Mouse (Mus musculus) MEL (cell line): ENCODE results near the gene Eogt. TPM values are rescaled to one million over a fixed set of nuclear protein-coding genes. Genes with fewer than 3 reads are reported as not detected.

ENCODE experiments used
- DNase-seq: peaks from one replicate; pipeline ENCODE4 v3.0.0; 2011; ENCODE audit warnings: low read depth, low spot score
- H3K27ac ChIP-seq: 2 replicates; pipeline ENCODE4 v1.5.1; 2012; ENCODE audit warnings: low read depth, mild to moderate bottlenecking, control low read depth, low read length, moderate library complexity; ENCODE audit not compliant: control insufficient read depth
- H3K27me3 ChIP-seq, 2 experiments: fragments of 150-350 bp in 1 of 2; sonication (generic) in 1 of 2; 2 replicates each; pipeline ENCODE4 v1.6.1; 2012; ENCODE audit warnings: low read length in 2 of 2, mild to moderate bottlenecking in 2 of 2, improper control_type of control experiment in 1 of 2, moderate library complexity in 1 of 2; ENCODE audit not compliant: insufficient read depth in 2 of 2, control insufficient read depth in 1 of 2
- H3K36me3 ChIP-seq, 2 experiments: 2 replicates each; pipeline ENCODE4 v1.6.1; 2012 to 2014; ENCODE audit warnings: low read length in 2 of 2, improper control_type of control experiment in 1 of 2, inconsistent platforms in 1 of 2, mild to moderate bottlenecking in 1 of 2; ENCODE audit not compliant: insufficient read depth in 2 of 2, control insufficient read depth in 1 of 2
- H3K4me1 ChIP-seq, 2 experiments: fragments of 150-350 bp in 1 of 2; sonication (generic) in 1 of 2; 2 replicates each; pipeline ENCODE4 v1.6.1; 2012; ENCODE audit warnings: low read length in 2 of 2, improper control_type of control experiment in 1 of 2, mild to moderate bottlenecking in 1 of 2; ENCODE audit not compliant: insufficient read depth in 2 of 2, control insufficient read depth in 1 of 2
- H3K4me3 ChIP-seq, 2 experiments: fragments of 150-350 bp in 1 of 2; sonication (generic) in 1 of 2; 2 replicates each; pipeline ENCODE4 v1.5.1; 2012; ENCODE audit warnings: low read depth in 2 of 2, low read length in 2 of 2, mild to moderate bottlenecking in 2 of 2, moderate library complexity in 2 of 2, control low read depth in 1 of 2, improper control_type of control experiment in 1 of 2; ENCODE audit not compliant: control insufficient read depth in 1 of 2, insufficient read depth in 1 of 2
- H3K79me2 ChIP-seq: 2 replicates; pipeline ENCODE4 v1.6.1; 2012; ENCODE audit warnings: mild to moderate bottlenecking, low read length, moderate library complexity; ENCODE audit not compliant: control insufficient read depth, poor library complexity, insufficient read depth
- H3K9ac ChIP-seq: 2 replicates; pipeline ENCODE4 v1.6.1; 2012; ENCODE audit warnings: low read depth, mild to moderate bottlenecking, control low read depth, low read length, moderate library complexity; ENCODE audit not compliant: control insufficient read depth, poor library complexity, severe bottlenecking
- H3K9me3 ChIP-seq: fragments of 150-350 bp; sonication (generic); replicated peaks from 2 replicates; pipeline ENCODE4 v1.6.1; 2012; ENCODE audit warnings: mild to moderate bottlenecking, low read length, improper control_type of control experiment, moderate library complexity; ENCODE audit not compliant: insufficient read depth
- BHLHE40 ChIP-seq: IDR thresholded peaks from 2 replicates; pipeline ENCODE4 v1.6.1; 2012; ENCODE audit warnings: low read depth, mild to moderate bottlenecking, inconsistent platforms, low read length, improper control_type of control experiment, borderline replicate concordance
- CHD1 ChIP-seq: IDR thresholded peaks from 2 replicates; pipeline ENCODE4 v1.6.1; 2012; ENCODE audit warnings: low read depth, mild to moderate bottlenecking, inconsistent platforms, low read length, improper control_type of control experiment
- CHD2 ChIP-seq: IDR thresholded peaks from 2 replicates; pipeline ENCODE4 v1.6.1; 2011; ENCODE audit warnings: low read length, improper control_type of control experiment
- CTCF ChIP-seq, 3 experiments: IDR thresholded peaks in 2 of 3; conservative IDR thresholded peaks in 1 of 3; 2 replicates each; pipeline ENCODE4 v1.5.1; 2011 to 2012; ENCODE audit warnings: low read length in 3 of 3, low read depth in 2 of 3, mild to moderate bottlenecking in 2 of 3, improper control_type of control experiment in 1 of 3, inconsistent platforms in 1 of 3, mixed read lengths in 1 of 3, moderate library complexity in 1 of 3; ENCODE audit not compliant: control insufficient read depth in 1 of 3, insufficient read depth in 1 of 3, poor library complexity in 1 of 3, severe bottlenecking in 1 of 3
- E2F4 ChIP-seq: IDR thresholded peaks from 2 replicates; pipeline ENCODE4 v1.6.1; 2011; ENCODE audit warnings: low read depth, low read length, improper control_type of control experiment, borderline replicate concordance
- ELF1 ChIP-seq: IDR thresholded peaks from 2 replicates; pipeline ENCODE4 v1.6.1; 2014; ENCODE audit warnings: low read depth, mild to moderate bottlenecking, inconsistent platforms, low read length, improper control_type of control experiment, moderate library complexity
- EP300 ChIP-seq, 2 experiments: IDR thresholded peaks; 2 replicates each; pipeline ENCODE4 v1.6.1; 2011; ENCODE audit warnings: improper control_type of control experiment in 2 of 2, low read length in 2 of 2, low read depth in 1 of 2, mild to moderate bottlenecking in 1 of 2
- ETS1 ChIP-seq: IDR thresholded peaks from 2 replicates; pipeline ENCODE4 v1.6.1; 2012; ENCODE audit warnings: low read depth, mild to moderate bottlenecking, inconsistent platforms, low read length, improper control_type of control experiment, moderate library complexity
- GABPA ChIP-seq: IDR thresholded peaks from 2 replicates; pipeline ENCODE4 v1.6.1; 2012; ENCODE audit warnings: low read depth, mild to moderate bottlenecking, inconsistent platforms, low read length, improper control_type of control experiment, moderate library complexity
- HCFC1 ChIP-seq: IDR thresholded peaks from 2 replicates; pipeline ENCODE4 v1.6.1; 2012; ENCODE audit warnings: low read depth, mild to moderate bottlenecking, inconsistent platforms, low read length, improper control_type of control experiment, moderate library complexity
- MAZ ChIP-seq: IDR thresholded peaks from 2 replicates; pipeline ENCODE4 v1.6.1; 2012; ENCODE audit warnings: low read depth, mild to moderate bottlenecking, inconsistent platforms, low read length, improper control_type of control experiment
- NELFE ChIP-seq: IDR thresholded peaks from 2 replicates; pipeline ENCODE4 v1.6.1; 2011; ENCODE audit warnings: low read depth, low read length, improper control_type of control experiment
- NRF1 ChIP-seq: IDR thresholded peaks from 2 replicates; pipeline ENCODE4 v1.6.1; 2014; ENCODE audit warnings: low read depth, mild to moderate bottlenecking, inconsistent platforms, low read length, improper control_type of control experiment, moderate library complexity; ENCODE audit not compliant: poor library complexity, insufficient read depth, severe bottlenecking
- POLR2A ChIP-seq, 2 experiments: IDR thresholded peaks; 2 replicates each; pipeline ENCODE4 v1.6.1; 2011 to 2012; ENCODE audit warnings: low read length in 2 of 2, mild to moderate bottlenecking in 2 of 2, control low read depth in 1 of 2, improper control_type of control experiment in 1 of 2, low read depth in 1 of 2, moderate library complexity in 1 of 2; ENCODE audit not compliant: control insufficient read depth in 1 of 2, insufficient read depth in 1 of 2, poor library complexity in 1 of 2
- POLR2AphosphoS2 ChIP-seq: IDR thresholded peaks from 2 replicates; pipeline ENCODE4 v1.6.1; 2011; ENCODE audit warnings: low read length, improper control_type of control experiment
- POLR2AphosphoS5 ChIP-seq: IDR thresholded peaks from 2 replicates; pipeline ENCODE4 v1.6.1; 2012; ENCODE audit warnings: low read depth, borderline replicate concordance, mild to moderate bottlenecking, inconsistent platforms, low read length, moderate library complexity, mixed read lengths
- SIN3A ChIP-seq: IDR thresholded peaks from 2 replicates; pipeline ENCODE4 v1.6.1; 2012; ENCODE audit warnings: low read length, improper control_type of control experiment, inconsistent platforms
- TAL1 ChIP-seq: IDR thresholded peaks from 2 replicates; pipeline ENCODE4 v1.6.1; 2012; ENCODE audit warnings: mild to moderate bottlenecking, inconsistent platforms, low read length, moderate library complexity, mixed read lengths
- UBTF ChIP-seq: IDR thresholded peaks from 2 replicates; pipeline ENCODE4 v1.6.1; 2012; ENCODE audit warnings: low read depth, mild to moderate bottlenecking, inconsistent platforms, low read length, improper control_type of control experiment, moderate library complexity, borderline replicate concordance; ENCODE audit not compliant: insufficient read depth
- USF1 ChIP-seq: IDR thresholded peaks from 2 replicates; pipeline ENCODE4 v1.6.1; 2014; ENCODE audit warnings: low read depth, mild to moderate bottlenecking, inconsistent platforms, low read length, improper control_type of control experiment, moderate library complexity
- ZMIZ1 ChIP-seq: IDR thresholded peaks from 2 replicates; pipeline ENCODE4 v1.6.1; 2012; ENCODE audit warnings: low read depth, mild to moderate bottlenecking, inconsistent platforms, low read length, improper control_type of control experiment, moderate library complexity
- ZNF384 ChIP-seq: IDR thresholded peaks from 2 replicates; pipeline ENCODE4 v1.6.1; 2012; ENCODE audit warnings: low read depth, mild to moderate bottlenecking, inconsistent platforms, low read length, improper control_type of control experiment
- polyA plus RNA-seq, 2 experiments: library from polyadenylated mRNA; stranded (reverse) in 1 of 2; unstranded in 1 of 2; fragments of >175 nt in 1 of 2; fragments of >200 nt in 1 of 2; gene quantifications; 2 replicates each; pipeline versions ENCODE4 v1.2.1 to v1.2.4; 2012; ENCODE audit warnings: low replicate concordance in 2 of 2, low read depth in 1 of 2; ENCODE audit not compliant: insufficient read length in 2 of 2, insufficient read depth in 1 of 2, missing spikeins in 1 of 2
- total RNA-seq: library from RNA; depleted of rRNA; stranded (reverse); fragments of 300-350 nt; gene quantifications from 2 replicates; pipeline ENCODE4 v1.2.3, GENCODE M21; 2012

The Eogt gene
- total and polyA plus RNA-seq, 3 experiments, result 6.0 to 8.3 TPM; not detected in 1

- Histone ChIP-seq H3K9ac (no peak overlapping the region), H3K9me3 (no peaks in the 10 kb centered on the region), H3K36me3 (no peaks in the 10 kb centered on the region), H3K27me3 (no peaks in the 10 kb centered on the region), H3K27ac (no peak overlapping the region), H3K4me1 (no peaks in the 10 kb centered on the region), H3K79me2 (no peaks in the 10 kb centered on the region), H3K4me3 (no peak overlapping the region)
- DNase-seq, result no peak
- no peak for TF ChIP-seq ELF1
- TF ChIP-seq TAL1, result no peak
- TF ChIP-seq BHLHE40, result no peak
- TF ChIP-seq CTCF (IDR thresholded peaks at IDR 0.05 in 2 of 3, conservative IDR thresholded peaks at IDR 0.05 in 1 of 3; ENCODE audit: control insufficient read depth in 1 of 3, insufficient read depth in 1 of 3, low read depth in 2 of 3, low read length in 3 of 3, poor library complexity in 1 of 3, severe bottlenecking in 1 of 3), result no peak
- TF ChIP-seq ZMIZ1, result no peak
- TF ChIP-seq POLR2A (IDR thresholded peaks at IDR 0.05; ENCODE audit: control insufficient read depth in 1 of 2, insufficient read depth in 1 of 2, low read depth in 1 of 2, low read length in 2 of 2, poor library complexity in 1 of 2), result no peak
- TF ChIP-seq EP300 (IDR thresholded peaks at IDR 0.05; ENCODE audit: low read depth in 1 of 2, low read length in 2 of 2), result no peak
- TF ChIP-seq USF1, result no peak
- TF ChIP-seq NELFE, result no peak
- TF ChIP-seq NRF1, result no peak
- no peak for TF ChIP-seq SIN3A
- no peak for TF ChIP-seq GABPA
Measured at GRCm38 (mm10) chr6:97141811-97142210, 7.2 kb downstream of the Eogt start.

GRCm38 (mm10) chr6:97132707-97133303 lies 16.2 kb downstream of the Eogt start:
- H3K9ac ChIP-seq, result no peak overlapping the region
- no peaks in the 10 kb centered on the region for H3K36me3 ChIP-seq
- no peaks in the 10 kb centered on the region for H3K4me1 ChIP-seq
- H3K27ac ChIP-seq, result no peak overlapping the region
- DNase-seq, result no peak
- no peaks in the 10 kb centered on the region for H3K27me3 ChIP-seq
- no peaks in the 10 kb centered on the region for H3K9me3 ChIP-seq
- no peaks in the 10 kb centered on the region for H3K79me2 ChIP-seq
- no peak for TF ChIP-seq ZNF384
- TF ChIP-seq TAL1, result no peak
- TF ChIP-seq E2F4, result no peak
- no peak for TF ChIP-seq MAZ
- no peak for TF ChIP-seq ZMIZ1
- no peak for TF ChIP-seq ETS1
- no peak for TF ChIP-seq SIN3A
- no peak for TF ChIP-seq POLR2AphosphoS2
- TF ChIP-seq POLR2AphosphoS5, result no peak
- no peak for TF ChIP-seq CHD2
- no peak for TF ChIP-seq CHD1
- no peak for TF ChIP-seq UBTF
- no peak for TF ChIP-seq NRF1
- TF ChIP-seq HCFC1, result no peak
- H3K4me3 ChIP-seq, result no peak overlapping the region
